Mouse (Mus musculus) E14TG2a.4 (cell line): Measurements from ENCODE around the gene Col23a1.

Source experiments
- CTCF ChIP-seq: conservative IDR thresholded peaks from 2 replicates; pipeline ENCODE4 v1.5.1; 2014; ENCODE audit warnings: low read length
- NANOG ChIP-seq: IDR thresholded peaks from 2 replicates; pipeline ENCODE4 v1.6.1; 2014; ENCODE audit warnings: borderline replicate concordance, low read length, mixed read lengths
- POU5F1 ChIP-seq: IDR thresholded peaks from 2 replicates; pipeline ENCODE4 v1.6.1; 2014; ENCODE audit warnings: low read length, borderline replicate concordance

DNA sequence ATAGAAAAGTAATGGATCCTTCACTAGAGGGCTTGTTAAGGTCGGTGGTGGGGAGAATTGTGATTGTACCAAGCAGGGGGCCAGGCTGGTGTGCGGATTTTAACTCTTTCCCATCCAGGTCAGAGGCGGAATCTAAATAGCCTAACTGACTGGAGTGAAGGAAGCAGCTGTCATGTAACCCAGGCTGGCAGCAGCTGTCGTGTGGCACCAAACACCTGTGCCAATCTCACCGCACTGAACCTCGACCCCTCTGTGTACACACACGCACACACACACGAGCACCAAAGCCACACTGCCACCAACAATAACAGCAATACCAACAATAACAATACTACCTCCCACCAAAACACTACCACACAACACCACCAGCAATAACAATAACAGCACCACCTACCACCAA, 152.9 kb downstream of the Col23a1 start:
- TF ChIP-seq CTCF (no peak), POU5F1 (no peak), NANOG (no peak)
